In the genomic region with DNA sequence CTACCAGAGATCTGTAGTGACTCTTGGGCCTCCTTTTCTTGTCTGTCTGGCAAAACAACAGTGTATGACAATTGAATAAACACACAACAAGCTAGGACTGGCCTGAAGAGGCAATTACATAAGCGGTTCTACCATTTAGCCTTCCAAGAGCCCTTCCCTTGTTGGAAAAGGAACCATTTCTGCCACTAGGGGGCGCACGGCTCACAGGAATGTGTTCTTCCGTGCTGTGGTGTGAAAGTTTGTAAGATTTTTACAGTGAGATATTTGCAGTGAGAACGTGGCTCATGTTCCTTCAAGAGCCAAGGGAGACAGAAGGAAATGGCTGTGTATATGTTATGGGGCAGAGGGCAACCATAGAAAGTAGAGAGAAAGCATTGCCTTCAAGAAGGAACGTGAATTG, we compare ENCODE assay signal across 8 mouse cellular contexts. TPM values are rescaled to one million over a fixed set of nuclear protein-coding genes. Genes with fewer than 3 reads are reported as not detected.
DNase-seq lines count a peak whose midpoint lies in the region; ATAC-seq lines count a peak whose summit lies in the region.

No protein-coding gene starts in this region.

- intact Hi-C loops in left cerebral cortex, postnatal 10 days (cut with DNase I), result loop anchor here (5.0 kb wide), 3 partner anchors 76 to 186 kb away; no protein-coding TSS in a partner anchor

- H3K36me3 ChIP-seq in hindbrain, embryonic 10.5 days, result no peaks in the 10 kb centered on the region
- no peaks in the 10 kb centered on the region for H3K36me3 ChIP-seq in hindbrain, embryonic 13.5 days
- H3K36me3 ChIP-seq in stomach, embryonic 16.5 days (ENCODE audit: control insufficient read depth, insufficient read depth, low read length), result no peaks in the 10 kb centered on the region

- ATAC-seq in hindbrain, embryonic 13.5 days (ENCODE audit: low FRiP score), result no peak
- ATAC-seq in stomach, embryonic 16.5 days (ENCODE audit: insufficient read depth, low FRiP score), result peak; percentile 58

- H3K27ac ChIP-seq in hindbrain, embryonic 10.5 days, result no peak overlapping the region
- H3K27ac ChIP-seq in hindbrain, embryonic 13.5 days, result no peak overlapping the region
- no peak overlapping the region for H3K27ac ChIP-seq in stomach, embryonic 16.5 days (ENCODE audit: low read length)

- H3K4me1 ChIP-seq in hindbrain, embryonic 10.5 days (replicated peaks), result no peaks in the 10 kb centered on the region
- H3K4me1 ChIP-seq in hindbrain, embryonic 13.5 days (replicated peaks), result no peaks in the 10 kb centered on the region
- H3K4me1 ChIP-seq in stomach, embryonic 16.5 days (ENCODE audit: control insufficient read depth, insufficient read depth, low read length), result no peaks in the 10 kb centered on the region

- H3K4me2 ChIP-seq in hindbrain, embryonic 13.5 days, result no peak overlapping the region
- no peak overlapping the region for H3K4me2 ChIP-seq in stomach, embryonic 16.5 days (ENCODE audit: low read depth, low read length)

- H3K9ac ChIP-seq in hindbrain, embryonic 13.5 days, result no peak overlapping the region
- H3K9ac ChIP-seq in stomach, embryonic 16.5 days (ENCODE audit: low read length), result no peak overlapping the region

- H3K27me3 ChIP-seq in hindbrain, embryonic 10.5 days (ENCODE audit: insufficient read depth, poor library complexity, severe bottlenecking), result no peaks in the 10 kb centered on the region
- H3K27me3 ChIP-seq in hindbrain, embryonic 13.5 days, result no peaks in the 10 kb centered on the region
- no peaks in the 10 kb centered on the region for H3K27me3 ChIP-seq in stomach, embryonic 16.5 days (ENCODE audit: control insufficient read depth, insufficient read depth, low read length)

- no peak overlapping the region for H3K4me3 ChIP-seq in hindbrain, embryonic 10.5 days
- H3K4me3 ChIP-seq in hindbrain, embryonic 13.5 days, result no peak overlapping the region
- no peak overlapping the region for H3K4me3 ChIP-seq in stomach, embryonic 16.5 days (replicated peaks; ENCODE audit: low read length)

- WGBS in hindbrain, embryonic 10.5 days, result 19% methylated on average over 6 of the region's 6 CpGs
- 19% methylated on average over 6 of the region's 6 CpGs for WGBS in hindbrain, embryonic 13.5 days
- 8% methylated on average over 6 of the region's 6 CpGs for WGBS in stomach, embryonic 16.5 days

- H3K9me3 ChIP-seq in hindbrain, embryonic 10.5 days, result no peaks in the 10 kb centered on the region
- no peaks in the 10 kb centered on the region for H3K9me3 ChIP-seq in hindbrain, embryonic 13.5 days
- H3K9me3 ChIP-seq in stomach, embryonic 16.5 days (replicated peaks; ENCODE audit: control insufficient read depth, low read length), result no peaks in the 10 kb centered on the region

- peak; percentile 84 for DNase-seq in hindbrain, embryonic 10.5 days (ENCODE audit: low spot score)
- peak; percentile 38 for DNase-seq in c-Kit-positive CD71-positive TER-119-negative erythroid progenitor cells, embryonic 14.5 days (ENCODE audit: low read depth)
- DNase-seq in frontal cortex, adult 2 months (ENCODE audit: extremely low spot score in 1 of 2, low spot score in 1 of 2), result peak; percentile 77 to 99
- DNase-seq in hindlimb bud, embryonic 11.5 days (ENCODE audit: extremely low spot score, low read depth, low spot score), result peak; percentile 69
- DNase-seq in left cerebral cortex, postnatal 10 days (ENCODE audit: extremely low spot score in 1 of 2, low spot score in 2 of 2), result peak; percentile 87 to 90
- peak; percentile 94 for DNase-seq in naive thymus-derived CD4-positive, alpha-beta T cell, adult 2 months (ENCODE audit: low read depth)

RNA-seq across cellular contexts. Expression of a gene that starts 17.7 kb away (rescaled TPM):
- 0.22 TPM in 1 of 2 replicates, not detected in the other for polyA plus RNA-seq in hindbrain, embryonic 10.5 days (2016; fragmentation: Nextera tagmentation; extraction: Ambion mirVana)
- not detected in 2 replicates for polyA plus RNA-seq in hindbrain, embryonic 13.5 days (2015; fragmentation: Nextera tagmentation; extraction: Ambion mirVana)
- 0.08 and 0.18 TPM in 2 replicates for polyA plus RNA-seq in frontal cortex, adult 2 months (2012; rRNA removed)
- not detected for total RNA-seq in left cerebral cortex, postnatal 10 days (2021)
- polyA plus RNA-seq in stomach, embryonic 16.5 days (2015; fragmentation: Nextera tagmentation; extraction: Ambion mirVana), result 31.5 and 40.1 TPM in 2 replicates

RNA-seq across cellular contexts. Expression of a gene that starts 39.8 kb away (rescaled TPM):
- polyA plus RNA-seq in hindbrain, embryonic 10.5 days (2016; fragmentation: Nextera tagmentation; extraction: Ambion mirVana), result not detected in 2 replicates
- polyA plus RNA-seq in hindbrain, embryonic 13.5 days (2015; fragmentation: Nextera tagmentation; extraction: Ambion mirVana), result 0.09 TPM in 1 of 2 replicates, not detected in the other
- 2.8 and 3.1 TPM in 2 replicates for polyA plus RNA-seq in frontal cortex, adult 2 months (2012; rRNA removed)
- under 1 TPM in 1 of 2 experiments, not detected in 1; 0.32 TPM for total RNA-seq in left cerebral cortex, postnatal 10 days (2021)
- 0.27 TPM in 1 of 2 replicates, not detected in the other for polyA plus RNA-seq in stomach, embryonic 16.5 days (2015; fragmentation: Nextera tagmentation; extraction: Ambion mirVana)

RNA-seq across cellular contexts. Expression of a gene that starts 47.4 kb away (rescaled TPM):
- polyA plus RNA-seq in hindbrain, embryonic 10.5 days (2016; fragmentation: Nextera tagmentation; extraction: Ambion mirVana), result 0.65 and 0.71 TPM in 2 replicates
- 0.84 and 0.95 TPM in 2 replicates for polyA plus RNA-seq in hindbrain, embryonic 13.5 days (2015; fragmentation: Nextera tagmentation; extraction: Ambion mirVana)
- polyA plus RNA-seq in frontal cortex, adult 2 months (2012; rRNA removed), result 3.1 and 4.0 TPM in 2 replicates
- 1 to 10 TPM; 2.2 to 2.4 TPM for total RNA-seq in left cerebral cortex, postnatal 10 days (2021)
- 1.6 and 1.7 TPM in 2 replicates for polyA plus RNA-seq in stomach, embryonic 16.5 days (2015; fragmentation: Nextera tagmentation; extraction: Ambion mirVana)

Comparison
In these comparisons a context has a peak if more than half of its experiments do, and no peak if none do; other contexts are left out.
1. DNase-seq: peak in every context shown above with its lines; median percentile 94 in naive thymus-derived CD4-positive, alpha-beta T cell, adult 2 months; 88 in left cerebral cortex, postnatal 10 days; 88 in frontal cortex, adult 2 months; 84 in hindbrain, embryonic 10.5 days; 69 in hindlimb bud, embryonic 11.5 days; 38 in c-Kit-positive CD71-positive TER-119-negative erythroid progenitor cells, embryonic 14.5 days.
2. RNA of a gene that starts 17.7 kb away (polyA plus RNA-seq): 31.5 to 40.1 TPM in stomach, embryonic 16.5 days; 0.08 to 0.18 TPM in frontal cortex, adult 2 months, 0.22 TPM in hindbrain, embryonic 10.5 days and not detected in hindbrain, embryonic 13.5 days; every median in the first group is over 10 times any median in the second.